Mouse (Mus musculus) C2C12 (cell line): ENCODE measurements around the gene Slc1a1.

Experiments
- CEBPB ChIP-seq: IDR thresholded peaks from one replicate; pipeline ENCODE4 v1.6.1; 2011; ENCODE audit warnings: low read depth, mild to moderate bottlenecking, control low read depth, moderate library complexity
- CTCF ChIP-seq: IDR thresholded peaks from one replicate; pipeline ENCODE4 v1.5.1; 2011; ENCODE audit not compliant: control insufficient read depth, insufficient read depth, insufficient read length
- FOSL1 ChIP-seq: IDR thresholded peaks from one replicate; pipeline ENCODE4 v1.8.0; 2011; ENCODE audit warnings: mild to moderate bottlenecking, low read length; ENCODE audit not compliant: poor library complexity, insufficient read depth, severe bottlenecking
- MAX ChIP-seq: IDR thresholded peaks from one replicate; pipeline ENCODE4 v1.6.1; 2011; ENCODE audit warnings: mild to moderate bottlenecking, control low read depth
- MYOD1 ChIP-seq: IDR thresholded peaks from one replicate; pipeline ENCODE4 v1.6.1; 2011; ENCODE audit warnings: low read depth; ENCODE audit not compliant: control insufficient read depth, insufficient read length
- USF1 ChIP-seq: IDR thresholded peaks from one replicate; pipeline ENCODE4 v1.6.1; 2011; ENCODE audit warnings: low read depth, mild to moderate bottlenecking, control low read depth, moderate library complexity

DNA sequence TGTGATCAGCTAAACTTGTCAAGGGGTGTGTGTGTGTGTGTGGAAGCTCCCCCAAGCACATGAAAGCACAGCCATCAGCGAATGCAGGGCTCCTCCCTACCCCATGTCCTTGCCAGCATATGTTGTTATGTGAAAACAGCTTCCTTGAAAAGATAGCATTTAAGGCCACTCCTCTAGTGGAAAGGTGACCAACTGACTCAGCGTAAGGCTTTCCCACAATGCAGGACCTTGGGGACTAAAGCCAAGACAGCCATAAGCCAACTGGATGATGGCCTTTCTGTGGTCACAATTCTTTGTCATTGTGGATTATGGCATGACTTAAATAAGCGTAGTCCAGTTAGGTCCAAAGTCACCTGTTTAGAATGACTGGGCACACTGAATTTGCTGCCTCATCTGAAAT lies 100.0 kb downstream of the Slc1a1 start:
- TF ChIP-seq CEBPB = no peak
- no peak for TF ChIP-seq CTCF
- TF ChIP-seq MAX = no peak
- TF ChIP-seq MYOD1 = no peak
- TF ChIP-seq USF1 = no peak
- TF ChIP-seq FOSL1 = no peak
